Mouse (Mus musculus): ENCODE measurements around the gene Lamtor2. TPM values are rescaled to one million over a fixed set of nuclear protein-coding genes. Genes with fewer than 3 reads are reported as not detected.

The Lamtor2 gene
- total RNA-seq, 2 experiments from 2014 or later, result 96.9 to 99.5 TPM

DNA sequence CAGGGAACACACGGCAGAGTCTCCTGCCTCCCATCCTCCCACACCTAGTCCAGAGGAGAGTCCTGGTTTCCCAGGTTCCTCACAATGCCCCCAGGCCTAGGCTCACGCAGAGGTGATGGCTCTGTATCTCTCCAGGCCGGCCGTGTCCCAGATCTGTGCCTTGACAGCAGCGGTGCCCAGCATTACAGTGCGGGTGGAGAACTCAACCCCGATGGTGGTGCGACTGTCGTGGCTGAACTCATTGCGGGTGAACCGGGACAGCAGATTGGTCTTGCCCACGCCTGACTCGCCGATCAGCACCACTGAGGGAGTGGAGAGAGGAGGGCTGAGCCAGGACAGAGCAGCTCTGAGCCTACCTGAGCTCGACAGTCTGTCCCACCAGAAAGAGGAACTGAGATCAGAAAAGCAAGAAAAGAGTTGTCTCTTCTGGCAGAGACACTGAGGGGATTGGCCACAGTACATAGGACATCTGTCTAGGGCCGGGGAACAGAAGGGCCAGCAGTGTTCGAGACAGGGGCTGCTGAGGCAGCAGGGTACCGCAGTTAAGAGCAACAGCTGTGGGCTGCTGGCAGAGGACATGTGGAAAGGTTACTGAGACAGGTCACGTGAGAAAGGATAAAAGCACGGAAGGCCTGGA lies 7.8 kb downstream of the Lamtor2 start:
- intact Hi-C loops (cut with DNase I), result no loop called here
- no peak for DNase-seq (ENCODE audit: low spot score in 2 of 2)

DNA sequence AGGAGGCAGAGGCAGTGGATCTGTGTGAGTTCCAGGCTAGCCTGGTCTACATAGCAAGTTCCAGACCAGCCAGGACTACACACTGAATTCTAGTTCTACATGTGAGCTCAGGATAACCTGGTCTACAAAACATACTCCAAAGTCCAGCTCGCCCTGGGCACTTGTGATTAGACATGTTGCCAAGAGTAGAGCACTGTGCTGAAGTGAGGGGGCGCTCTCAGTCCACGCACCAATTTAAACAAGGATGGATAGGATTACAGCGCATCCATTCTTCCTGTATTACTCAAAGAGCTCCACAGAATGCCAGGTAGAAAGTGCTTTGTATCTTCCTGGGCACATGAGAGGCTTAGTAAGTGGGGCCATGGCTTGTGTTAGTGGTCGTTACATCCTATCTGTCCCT lies 8.4 kb downstream of the Lamtor2 start:
- DNase-seq (ENCODE audit: low spot score in 2 of 2), result no peak
- intact Hi-C loops (cut with DNase I), result no loop called here

DNA sequence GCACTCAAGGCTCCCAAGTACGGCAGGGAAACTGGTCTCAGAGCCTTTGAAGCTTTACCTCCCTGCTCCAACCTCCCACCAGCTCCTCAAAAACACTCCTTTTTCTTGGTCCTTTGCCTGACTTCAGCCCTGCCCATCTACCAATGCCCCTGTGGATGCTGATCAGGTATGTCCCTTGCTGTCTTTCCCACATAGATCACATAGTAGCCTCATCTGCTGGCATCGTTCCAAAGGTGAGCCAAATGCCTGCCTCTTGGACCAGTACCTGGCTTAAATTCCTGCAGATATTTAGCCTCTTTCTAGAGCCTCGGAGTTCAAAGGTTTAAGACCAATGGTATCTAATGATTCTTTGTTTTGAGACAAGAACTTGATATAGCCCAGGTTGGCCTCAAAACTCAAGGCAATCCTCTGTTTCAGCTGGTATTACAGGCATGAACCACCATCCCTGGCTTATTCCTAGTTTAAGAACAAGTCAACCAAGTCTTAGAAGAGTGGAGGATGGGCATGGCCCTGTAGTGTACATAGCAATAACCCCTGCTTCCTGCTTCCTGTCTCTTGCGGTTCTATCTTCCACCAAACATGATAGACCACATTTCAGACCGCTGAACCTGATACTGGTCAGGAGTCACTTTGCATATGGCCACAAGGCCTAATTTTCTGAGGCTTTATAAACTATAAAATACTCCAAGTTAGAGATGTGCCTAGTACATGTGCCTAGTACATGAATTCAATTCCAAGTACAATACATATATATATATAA lies 9.0 kb downstream of the Lamtor2 start:
- DNase-seq (ENCODE audit: low spot score in 2 of 2), result no peak
- intact Hi-C loops (cut with DNase I), result no loop called here

DNA sequence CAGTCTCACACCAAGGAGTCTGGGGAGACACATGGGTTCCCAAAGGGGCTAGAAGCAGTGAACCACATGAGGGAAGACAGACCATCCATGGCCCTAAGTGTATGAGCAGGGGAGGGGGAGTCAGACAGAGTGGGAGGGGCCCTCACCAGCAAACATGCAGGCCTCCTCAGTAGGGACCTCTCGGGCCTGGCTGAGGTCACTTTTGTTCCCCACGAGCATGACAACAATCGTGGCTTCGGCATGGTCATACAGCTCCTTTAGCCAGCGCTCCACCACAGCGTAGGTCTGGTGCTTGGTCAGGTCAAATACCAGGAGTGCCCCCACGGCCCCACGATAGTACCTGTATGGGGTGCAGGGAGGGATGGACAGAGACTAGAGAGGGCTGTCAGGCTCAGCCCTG lies 9.7 kb downstream of the Lamtor2 start:
- no peak for DNase-seq (ENCODE audit: low spot score in 2 of 2)
- intact Hi-C loops (cut with DNase I), result no loop called here

DNA sequence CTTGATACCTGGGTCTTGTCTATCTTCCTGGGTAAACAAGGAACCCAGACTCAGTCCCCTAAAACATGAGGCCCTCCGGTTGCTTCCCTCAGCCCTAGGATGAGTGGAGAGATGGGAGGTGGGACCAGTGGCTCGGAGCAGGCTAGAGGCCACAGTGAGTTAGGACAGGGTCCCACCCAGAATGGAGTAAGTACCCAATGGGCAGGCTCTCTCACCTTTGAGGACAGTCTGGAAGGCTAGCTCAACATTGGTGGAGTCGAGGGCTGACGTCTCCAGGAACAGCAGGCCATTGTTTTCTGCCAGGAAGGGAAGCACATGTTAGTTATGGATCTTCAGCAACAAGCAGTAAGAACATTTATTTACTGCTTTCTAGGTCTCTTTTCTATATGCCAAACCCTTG lies 10.4 kb downstream of the Lamtor2 start:
- intact Hi-C loops (cut with DNase I), result no loop called here
- no peak for DNase-seq (ENCODE audit: low spot score in 2 of 2)

DNA sequence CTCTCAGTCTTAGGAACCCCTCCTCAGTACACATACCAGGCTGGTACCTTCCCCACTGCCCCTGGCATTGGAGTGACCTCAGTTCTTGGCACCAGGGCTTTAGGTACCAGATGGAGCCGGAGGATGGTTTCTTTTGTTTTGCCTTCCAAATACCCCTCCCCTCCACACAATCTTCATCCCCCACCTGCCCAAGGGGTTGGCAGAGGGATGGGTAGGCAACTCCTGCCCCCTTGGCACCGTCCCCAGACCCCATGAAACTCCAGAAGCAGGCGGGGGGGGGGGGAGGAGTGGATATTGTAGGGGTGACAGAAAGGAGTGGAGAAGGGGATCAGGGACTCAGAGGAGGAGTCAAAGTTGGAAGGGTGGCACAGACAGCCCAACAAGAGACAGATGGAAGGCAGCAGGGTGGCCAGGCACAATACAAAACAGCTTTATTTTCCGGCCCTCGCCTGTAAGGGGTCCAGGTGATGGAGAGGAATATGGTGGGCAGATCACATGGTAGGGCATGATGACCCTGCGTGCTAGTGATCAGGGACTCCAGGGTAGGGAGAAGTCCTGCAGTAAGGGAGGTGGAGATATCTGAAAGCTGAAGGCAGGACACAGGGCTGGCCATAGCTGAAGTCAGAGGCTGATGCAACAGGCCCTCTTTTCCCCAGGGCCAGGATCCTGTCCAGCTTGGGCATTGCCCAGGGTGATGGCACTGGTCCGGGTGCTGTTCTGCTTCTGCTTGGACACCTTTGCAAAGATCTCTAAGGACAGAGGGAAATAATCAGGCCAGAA lies 11.1 kb downstream of the Lamtor2 start:
- intact Hi-C loops (cut with DNase I), result no loop called here
- no peak for DNase-seq (ENCODE audit: low spot score in 2 of 2)

DNA sequence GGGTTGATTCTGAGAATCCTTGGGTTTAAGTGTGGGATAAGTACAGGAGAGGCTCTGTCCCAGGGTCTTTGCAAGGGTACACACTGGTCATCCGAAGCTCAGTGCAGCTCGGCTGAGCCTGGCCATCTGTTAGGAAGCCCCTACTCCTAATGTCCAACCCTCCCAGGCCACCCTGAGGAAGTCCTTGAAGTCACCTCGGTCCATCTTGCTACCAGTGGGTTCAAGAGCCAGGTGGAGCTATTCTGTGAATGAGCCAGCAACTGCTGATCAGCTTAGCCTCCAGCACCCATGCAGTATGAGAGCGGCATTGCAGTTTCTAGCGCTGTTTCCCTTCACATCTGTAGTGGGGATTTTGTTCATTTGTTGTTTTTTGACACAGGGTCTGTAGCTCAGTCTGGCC lies 12.8 kb downstream of the Lamtor2 start:
- no peak for DNase-seq (ENCODE audit: low spot score in 2 of 2)
- intact Hi-C loops (cut with DNase I), result no loop called here

DNA sequence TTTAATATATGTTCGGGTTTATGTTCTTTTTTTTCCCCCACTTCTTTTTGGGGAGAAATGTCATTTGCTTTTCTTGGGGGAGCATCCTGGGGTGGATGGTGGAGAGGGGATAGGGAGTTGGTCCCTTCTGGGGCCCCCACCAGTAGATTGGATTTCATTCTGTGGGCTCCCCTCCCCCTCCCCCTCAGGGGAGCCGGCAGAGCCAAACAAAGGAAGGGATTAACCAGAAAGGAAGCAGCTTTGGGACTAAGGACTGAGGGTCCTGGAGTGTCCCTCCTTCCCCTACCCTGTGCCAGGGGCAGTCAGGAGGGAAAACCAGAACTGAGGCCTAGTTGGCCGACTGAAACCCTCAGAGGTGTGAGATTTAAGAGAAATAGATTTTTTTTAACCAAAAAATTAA lies 13.5 kb downstream of the Lamtor2 start:
- DNase-seq (ENCODE audit: low spot score in 2 of 2), result no peak
- intact Hi-C loops (cut with DNase I), result no loop called here

DNA sequence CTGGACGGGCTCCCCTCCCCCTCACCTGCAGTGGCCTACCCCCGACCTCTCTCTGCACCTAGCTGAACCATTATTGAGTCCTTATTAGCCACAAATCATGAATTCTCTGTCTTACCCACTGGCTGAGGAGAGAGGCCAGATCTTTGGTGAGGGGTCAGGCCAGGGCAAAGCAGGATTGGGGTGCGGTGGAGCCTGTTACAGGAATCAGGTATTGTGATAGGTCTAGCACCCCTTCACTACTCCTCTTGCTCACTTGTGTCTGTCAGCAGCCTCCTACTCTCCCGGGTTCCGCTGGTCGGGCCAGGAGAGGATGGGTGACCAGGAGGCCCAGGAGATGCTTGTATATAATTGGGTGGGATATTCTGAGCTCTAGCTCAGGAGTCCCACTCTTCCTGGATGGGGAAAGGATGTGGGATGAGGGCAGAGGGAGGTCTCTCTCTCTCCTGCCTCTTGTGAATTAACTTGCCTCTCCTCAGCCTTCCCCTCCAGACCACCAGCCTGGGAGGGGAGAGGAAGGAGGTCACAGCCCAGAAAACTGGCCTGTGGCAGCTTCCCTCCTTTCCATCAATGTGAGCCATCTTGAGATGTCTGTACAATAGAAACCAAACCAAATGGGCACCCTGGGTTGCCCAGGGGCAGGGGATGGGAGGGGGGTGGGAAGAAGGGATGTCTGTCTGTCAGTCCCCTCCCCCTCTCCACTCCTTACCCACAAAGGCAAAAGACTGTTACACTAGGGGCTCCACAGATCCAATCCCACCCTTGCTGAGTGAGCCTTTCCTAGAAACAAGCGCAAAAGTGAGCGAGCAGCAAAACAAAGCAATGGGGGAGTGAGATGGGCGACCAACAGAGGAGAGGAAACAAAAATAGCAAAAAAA lies 14.4 kb downstream of the Lamtor2 start:
- intact Hi-C loops (cut with DNase I), result no loop called here
- DNase-seq (ENCODE audit: low spot score in 2 of 2), result no peak

DNA sequence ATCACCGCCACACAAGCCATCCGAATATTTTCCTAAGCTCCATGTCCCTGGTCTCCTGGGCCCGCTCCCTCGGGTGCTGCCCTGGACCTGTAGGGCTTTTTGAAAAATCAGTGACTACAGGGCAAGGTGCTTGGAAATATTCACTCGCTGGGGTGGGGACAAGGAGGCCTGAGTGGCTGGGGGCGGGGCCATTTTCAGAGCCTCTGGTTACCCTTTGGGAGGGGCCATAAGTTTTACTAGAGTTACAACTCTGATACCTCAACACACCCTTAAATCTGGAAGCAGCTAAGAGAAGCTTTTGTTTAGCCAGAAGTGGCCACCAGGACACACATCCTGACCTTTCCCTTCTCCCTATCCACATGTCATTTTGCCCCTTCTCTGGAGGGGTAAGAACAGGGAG lies 15.7 kb downstream of the Lamtor2 start:
- intact Hi-C loops (cut with DNase I), result no loop called here
- no peak for DNase-seq (ENCODE audit: low spot score in 2 of 2)

DNA sequence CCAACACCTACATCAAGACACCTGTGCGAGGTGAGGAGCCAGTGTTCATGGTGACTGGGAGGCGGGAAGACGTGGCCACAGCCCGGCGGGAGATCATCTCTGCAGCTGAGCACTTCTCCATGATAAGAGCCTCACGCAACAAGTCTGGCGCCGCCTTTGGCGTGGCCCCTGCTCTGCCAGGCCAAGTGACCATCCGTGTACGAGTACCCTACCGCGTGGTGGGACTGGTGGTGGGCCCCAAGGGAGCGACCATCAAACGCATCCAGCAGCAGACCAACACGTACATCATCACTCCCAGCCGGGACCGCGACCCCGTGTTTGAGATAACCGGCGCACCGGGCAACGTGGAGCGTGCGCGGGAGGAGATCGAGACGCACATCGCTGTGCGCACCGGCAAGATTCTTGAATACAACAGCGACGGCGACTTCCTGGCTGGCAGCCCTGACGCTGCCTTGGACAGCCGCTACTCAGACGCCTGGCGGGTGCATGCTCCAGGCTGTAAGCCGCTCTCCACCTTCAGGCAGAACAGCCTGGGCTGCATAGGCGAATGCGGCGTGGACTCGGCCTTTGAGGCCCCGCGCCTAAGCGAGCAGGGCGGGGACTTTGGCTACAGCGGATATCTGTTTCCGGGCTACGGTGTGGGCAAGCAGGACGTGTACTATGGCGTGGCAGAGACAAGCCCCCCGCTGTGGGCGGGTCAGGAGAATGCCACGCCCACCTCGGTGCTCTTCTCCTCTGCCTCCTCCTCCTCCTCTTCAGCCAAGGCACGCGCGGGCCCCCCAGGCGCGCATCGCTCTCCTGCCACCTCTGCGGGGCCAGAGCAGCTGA lies 16.6 kb downstream of the Lamtor2 start:
- peak; percentile 86 to 88 for DNase-seq (ENCODE audit: low spot score in 2 of 2)
- intact Hi-C loops (cut with DNase I), result no loop called here

DNA sequence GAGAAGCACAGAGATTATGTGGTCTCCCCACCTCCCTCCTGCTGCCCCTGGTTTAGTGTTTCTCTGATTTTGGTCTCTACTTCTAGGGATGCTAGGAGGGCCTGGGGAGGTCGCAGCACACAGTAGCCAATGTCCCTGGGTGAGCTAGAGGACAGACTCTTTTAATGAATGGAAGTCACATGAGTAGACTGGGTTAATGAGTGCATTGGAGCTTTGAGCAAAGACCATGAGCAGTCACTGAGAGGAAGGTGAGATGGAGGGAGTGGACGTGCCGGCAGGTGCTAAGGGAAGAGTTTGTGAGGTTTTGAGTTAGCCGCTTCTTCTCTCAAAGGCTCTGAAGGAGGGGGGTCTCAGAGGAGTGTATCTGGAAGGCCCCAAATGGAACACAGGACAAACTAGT lies 17.3 kb downstream of the Lamtor2 start:
- intact Hi-C loops (cut with DNase I), result no loop called here
- no peak for DNase-seq (ENCODE audit: low spot score in 2 of 2)

DNA sequence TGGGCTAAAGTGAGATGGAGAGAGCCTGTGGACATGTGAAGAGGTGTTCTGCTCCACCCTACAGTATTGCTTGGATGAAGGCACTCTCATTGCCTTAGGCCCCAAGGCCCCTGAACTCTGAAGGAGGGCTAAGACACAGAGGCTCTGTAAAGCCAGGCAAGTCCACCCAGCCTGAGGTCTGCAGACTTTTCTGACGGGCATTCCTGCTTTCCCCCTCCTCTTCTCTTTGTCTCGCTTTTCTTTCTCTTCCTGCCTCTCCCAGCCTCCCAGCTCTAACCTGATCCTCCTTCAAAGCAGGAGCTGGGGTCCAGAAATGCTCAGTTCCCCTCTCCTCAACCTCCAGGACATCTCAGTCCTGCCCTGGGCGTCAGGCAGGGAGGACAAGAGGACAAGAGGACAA lies 17.9 kb downstream of the Lamtor2 start:
- intact Hi-C loops (cut with DNase I), result no loop called here
- DNase-seq (ENCODE audit: low spot score in 2 of 2), result no peak

DNA sequence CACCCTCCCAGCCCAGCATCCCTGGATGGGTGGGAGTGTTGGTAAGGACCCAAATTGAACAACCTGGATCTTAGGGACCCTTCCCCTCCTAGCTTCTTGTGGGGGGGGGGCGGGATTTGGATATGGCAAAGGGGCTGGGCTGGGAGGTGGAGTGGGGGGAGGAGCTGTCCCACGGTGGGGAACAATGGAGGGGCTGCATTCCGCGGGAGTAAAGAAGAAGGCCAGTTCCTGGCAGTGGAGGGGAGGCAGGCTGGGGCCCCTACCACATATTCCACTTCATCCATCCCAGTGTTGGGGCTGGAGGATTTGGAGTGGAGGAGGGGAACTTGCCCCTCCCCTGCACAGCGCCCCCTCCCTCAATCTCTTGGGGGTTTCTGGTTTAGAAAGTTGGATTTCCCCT lies 19.2 kb downstream of the Lamtor2 start:
- DNase-seq (ENCODE audit: low spot score in 2 of 2), result no peak
- intact Hi-C loops (cut with DNase I), result no loop called here

DNA sequence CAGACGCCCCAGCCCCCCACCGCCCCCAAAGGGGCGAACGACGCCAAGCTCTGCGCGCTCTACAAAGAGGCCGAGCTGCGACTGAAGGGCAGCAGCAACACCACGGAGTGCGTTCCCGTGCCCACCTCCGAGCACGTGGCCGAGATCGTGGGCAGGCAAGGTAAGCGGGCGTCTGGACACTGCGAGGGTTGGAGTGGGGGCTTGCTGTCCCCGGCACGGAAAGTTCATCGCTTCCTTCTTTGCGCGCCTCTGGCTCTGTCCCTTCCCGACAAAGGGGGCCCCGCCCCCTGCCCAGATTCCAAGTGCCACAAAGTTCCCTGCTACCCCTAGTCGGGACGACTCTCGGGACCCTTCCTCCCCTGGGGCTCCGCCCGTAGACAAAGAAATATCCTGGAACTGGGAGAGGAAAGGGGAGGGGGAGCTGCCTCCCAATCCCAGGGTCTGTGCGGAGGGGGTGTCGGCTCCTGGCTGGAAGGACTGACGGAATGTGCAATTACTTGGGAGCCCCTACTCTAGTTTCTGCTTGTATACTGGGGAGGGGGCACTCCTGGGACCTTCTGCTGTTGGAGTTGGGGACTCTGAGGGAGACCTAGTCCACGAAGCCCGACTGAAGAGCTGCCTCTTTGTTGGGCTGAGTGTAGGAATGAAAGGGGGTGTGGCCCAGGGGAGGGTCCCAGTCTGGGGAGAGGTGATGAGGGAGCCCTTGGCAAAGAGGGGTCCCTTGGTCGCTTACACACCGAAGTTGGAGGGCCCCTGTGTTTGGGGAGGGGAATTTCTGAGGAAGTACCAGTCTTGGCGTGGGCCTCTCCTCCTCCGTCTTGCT lies 20.0 kb downstream of the Lamtor2 start:
- intact Hi-C loops (cut with DNase I), result no loop called here

DNA sequence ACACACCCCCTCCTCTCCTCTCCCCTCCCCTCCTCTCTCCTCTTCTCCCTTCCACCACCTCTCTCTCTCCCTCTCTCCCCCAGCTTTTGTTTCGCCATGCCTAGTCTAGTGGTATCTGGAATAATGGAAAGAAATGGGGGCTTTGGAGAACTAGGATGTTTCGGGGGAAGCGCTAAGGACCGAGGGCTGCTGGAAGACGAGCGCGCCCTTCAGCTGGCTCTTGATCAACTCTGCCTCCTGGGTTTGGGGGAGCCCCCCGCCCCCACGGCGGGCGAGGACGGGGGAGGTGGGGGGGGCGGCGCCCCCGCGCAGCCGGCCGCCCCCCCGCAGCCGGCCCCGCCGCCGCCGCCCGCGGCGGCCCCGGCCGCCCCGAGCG lies 20.6 kb downstream of the Lamtor2 start, which contains the start of gene Mex3a:
Gene Mex3a (plus strand): TSS at position 97 of the 376 bp plus-strand sequence.
- intact Hi-C loops (cut with DNase I), result no loop called here
- DNase-seq (ENCODE audit: low spot score in 2 of 2), result no peak

More for the DNA sequence above, 20.0 kb downstream of the Lamtor2 start:
- DNase-seq (ENCODE audit: low spot score in 2 of 2), result no peak

DNA sequence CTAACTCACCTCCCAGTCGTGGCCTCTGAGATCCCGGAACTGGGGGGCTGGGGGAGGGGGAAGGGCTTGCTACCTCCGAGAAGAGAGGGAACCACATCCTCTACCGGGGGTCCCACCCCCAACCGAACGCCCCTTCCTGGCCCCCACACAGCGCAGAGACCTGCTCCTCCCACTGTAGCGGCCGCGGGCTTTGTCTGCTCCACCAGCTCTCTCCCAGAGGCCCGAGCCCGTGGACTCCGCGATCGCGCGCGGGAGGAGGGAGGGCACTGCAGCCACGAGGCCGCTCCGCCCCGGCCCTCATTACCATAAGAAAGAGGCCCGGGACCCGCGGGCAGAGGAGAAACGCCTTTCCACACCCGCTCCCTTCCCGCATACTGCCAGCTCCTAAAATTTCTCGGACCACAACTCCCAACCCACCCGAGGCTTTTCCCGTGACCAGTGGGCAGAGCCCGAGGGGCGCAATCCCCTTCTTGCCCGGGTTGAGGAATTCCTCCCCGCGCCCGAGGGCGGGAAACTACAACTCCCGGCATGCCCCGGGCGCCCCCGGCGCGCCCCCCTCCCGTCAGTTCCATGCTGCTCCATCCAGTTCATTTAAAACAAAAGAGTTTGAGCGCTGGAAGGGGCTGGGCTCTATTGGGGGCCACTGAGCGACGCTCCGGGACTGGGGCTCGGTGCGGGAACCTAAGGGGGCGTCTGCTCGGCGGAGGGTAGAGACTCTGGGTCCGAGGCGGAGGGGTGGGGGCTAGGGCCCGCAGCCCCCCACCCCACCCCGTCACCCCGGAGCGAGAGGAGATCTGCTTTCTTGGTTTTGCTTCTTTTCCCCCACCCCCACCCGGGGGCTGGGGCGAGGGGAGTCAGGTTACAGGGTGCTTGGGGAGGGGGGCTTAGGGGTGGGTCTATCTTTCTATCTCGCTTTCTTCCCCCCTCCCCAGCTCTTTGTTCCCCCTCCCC lies 21.3 kb downstream of the Lamtor2 start:
- intact Hi-C loops (cut with DNase I), result no loop called here

More for the DNA sequence above, 21.3 kb downstream of the Lamtor2 start:
- DNase-seq (ENCODE audit: low spot score in 2 of 2), result peak; percentile 87 to 88

Measured in left cerebral cortex, postnatal 25 days (tissue).